Mouse (Mus musculus) ovary, postnatal 14 days (tissue): Measurements from ENCODE around the gene Slc2a13.

ENCODE experiments used
- DNase-seq: peaks from one replicate; pipeline ENCODE4 v3.0.0; 2022; ENCODE audit warnings: low spot score

Gene Slc2a13

GRCm38 (mm10) chr15:91573111-91573538, at the start of gene Slc2a13:
Gene Slc2a13 (minus strand): TSS chr15:91573261.
- DNase-seq: peak; percentile 81

- DNase-seq: no peak
Observed at GRCm38 (mm10) chr15:91616016-91616415, 43.0 kb upstream of the Slc2a13 start.

- DNase-seq: no peak
Observed at GRCm38 (mm10) chr15:91615532-91615931, 42.5 kb upstream of the Slc2a13 start.

- no peak for DNase-seq
Observed at GRCm38 (mm10) chr15:91613981-91614665, 41.1 kb upstream of the Slc2a13 start.

- peak; percentile 47 for DNase-seq
Observed at GRCm38 (mm10) chr15:91609713-91610112, 36.7 kb upstream of the Slc2a13 start.

- no peak for DNase-seq
Observed at GRCm38 (mm10) chr15:91608811-91609210, 35.8 kb upstream of the Slc2a13 start.

- DNase-seq: no peak
Observed at GRCm38 (mm10) chr15:91601197-91601596, 28.1 kb upstream of the Slc2a13 start.

- DNase-seq: no peak
Observed at GRCm38 (mm10) chr15:91597290-91597689, 24.2 kb upstream of the Slc2a13 start.

- DNase-seq: peak; percentile 79
Observed at GRCm38 (mm10) chr15:91574492-91574891, 1.4 kb upstream of the Slc2a13 start.

- peak; percentile 4 for DNase-seq
Observed at GRCm38 (mm10) chr15:91572421-91573069, 516 bp downstream of the Slc2a13 start.

GRCm38 (mm10) chr15:91571981-91572380, 1.1 kb downstream of the Slc2a13 start:
- DNase-seq: no peak

GRCm38 (mm10) chr15:91566784-91567183, 6.3 kb downstream of the Slc2a13 start:
- no peak for DNase-seq

- DNase-seq: no peak
Observed at GRCm38 (mm10) chr15:91565025-91565605, 7.9 kb downstream of the Slc2a13 start.

- DNase-seq: no peak
Observed at GRCm38 (mm10) chr15:91561728-91562127, 11.3 kb downstream of the Slc2a13 start.

GRCm38 (mm10) chr15:91555336-91555736, 17.7 kb downstream of the Slc2a13 start:
- no peak for DNase-seq

GRCm38 (mm10) chr15:91548586-91549268, 24.3 kb downstream of the Slc2a13 start:
- no peak for DNase-seq

GRCm38 (mm10) chr15:91544586-91544985, 28.5 kb downstream of the Slc2a13 start:
- no peak for DNase-seq

GRCm38 (mm10) chr15:91538439-91538838, 34.6 kb downstream of the Slc2a13 start:
- no peak for DNase-seq

- DNase-seq: no peak
Observed at GRCm38 (mm10) chr15:91526876-91527275, 46.2 kb downstream of the Slc2a13 start.

- DNase-seq: no peak
Observed at GRCm38 (mm10) chr15:91526166-91526565, 46.9 kb downstream of the Slc2a13 start.

- DNase-seq: no peak
Observed at GRCm38 (mm10) chr15:91524451-91524850, 48.6 kb downstream of the Slc2a13 start.

GRCm38 (mm10) chr15:91503291-91503690, 69.8 kb downstream of the Slc2a13 start:
- DNase-seq: no peak

- no peak for DNase-seq
Observed at GRCm38 (mm10) chr15:91502661-91503060, 70.4 kb downstream of the Slc2a13 start.
